In the genomic region with DNA sequence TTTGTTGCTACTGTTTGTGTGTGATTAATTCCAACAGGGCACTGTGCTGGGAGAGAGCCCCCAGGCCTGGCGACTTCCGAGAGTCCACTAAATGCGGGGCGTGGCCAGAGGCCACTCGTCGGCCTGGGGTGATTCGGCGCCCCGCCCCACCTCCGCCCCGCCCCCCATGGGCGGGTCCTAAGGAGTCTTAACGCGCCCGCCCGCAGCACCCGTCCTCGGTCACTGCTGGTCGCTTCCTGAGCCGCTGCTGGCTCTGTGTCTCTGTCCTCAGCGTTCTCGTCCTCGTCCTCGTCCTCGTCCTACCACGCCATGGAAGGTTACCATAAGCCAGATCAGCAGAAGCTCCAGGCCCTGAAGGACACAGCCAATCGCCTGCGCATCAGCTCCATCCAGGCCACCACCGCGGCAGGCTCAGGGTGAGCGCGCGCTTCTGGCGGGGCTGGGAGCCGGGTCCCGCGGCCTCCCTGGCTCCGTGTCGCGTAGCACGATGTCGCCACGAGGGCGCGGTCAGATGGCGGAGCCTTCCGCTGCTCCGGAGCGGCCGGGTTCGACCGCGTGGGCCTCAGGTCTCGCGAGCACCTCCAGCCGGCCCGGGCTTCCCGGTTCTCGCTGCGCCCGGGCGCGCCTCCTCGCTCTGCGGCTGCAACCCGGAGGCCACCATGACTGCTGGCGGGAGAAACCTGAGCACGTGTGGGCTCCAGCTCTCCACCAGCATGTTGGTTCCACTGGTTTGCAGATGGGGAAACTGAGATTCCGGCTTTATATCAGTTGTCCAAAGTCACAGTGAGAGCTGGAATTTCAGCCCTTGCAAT, we compare ENCODE assay signal across 1 mouse cellular context.
A peak's percentile ranks its signal among the peaks of the same experiment; 100 is the strongest.
TF ChIP-seq lines count a peak whose summit lies in the region.

No protein-coding gene starts in this region.

TF ChIP-seq in CH12.LX, 34 proteins besides CTCF, POLR2A, EP300 and RAD21 (continued from another document):
- TF ChIP-seq MAX (IDR thresholded peaks at IDR 0.05; ENCODE audit: low read length) (peak; percentile 86), MYC (IDR thresholded peaks at IDR 0.05; ENCODE audit: low read depth, low read length) (peak; percentile 54; the same call in 1 of the 2 replicates), TCF12 (IDR thresholded peaks at IDR 0.05; ENCODE audit: low read depth, low read length) (peak; percentile 84), RCOR1 (conservative IDR thresholded peaks at IDR 0.05; ENCODE audit: low read depth, low read length) (no peak), KAT2A (IDR thresholded peaks at IDR 0.05; ENCODE audit: insufficient replicate concordance, low read length) (no peak), JUN (IDR thresholded peaks at IDR 0.05; ENCODE audit: insufficient read depth, low read depth, low read length) (no peak), IRF4 (IDR thresholded peaks at IDR 0.05; ENCODE audit: low read depth, low read length) (peak; percentile 12; the same call in 1 of the 2 replicates), SIN3A (IDR thresholded peaks at IDR 0.05; ENCODE audit: low read length) (peak; percentile 57), JUND (conservative IDR thresholded peaks at IDR 0.05; ENCODE audit: low read depth, low read length) (no peak), GABPA (IDR thresholded peaks at IDR 0.05; ENCODE audit: insufficient replicate concordance, low read depth, low read length) (no peak), USF1 (IDR thresholded peaks at IDR 0.05; ENCODE audit: low read depth, low read length) (no peak), ELF1 (IDR thresholded peaks at IDR 0.05; ENCODE audit: low read depth, low read length) (peak; percentile 64), POLR2AphosphoS2 (IDR thresholded peaks at IDR 0.05; ENCODE audit: low read depth, low read length) (peak; percentile 88; the same call in 1 of the 2 replicates), MAFK (IDR thresholded peaks at IDR 0.05; ENCODE audit: insufficient replicate concordance, low read length) (no peak), CHD1 (IDR thresholded peaks at IDR 0.05; ENCODE audit: low read depth, low read length) (no peak), MAZ (IDR thresholded peaks at IDR 0.05; ENCODE audit: low read depth, low read length) (no peak; the same call in 1 of the 2 replicates), ZNF384 (IDR thresholded peaks at IDR 0.05; ENCODE audit: low read depth, low read length) (no peak), PAX5 (IDR thresholded peaks at IDR 0.05; ENCODE audit: low read length) (no peak), TBP (conservative IDR thresholded peaks at IDR 0.05; ENCODE audit: low read depth, low read length) (peak; percentile 84), BHLHE40 (IDR thresholded peaks at IDR 0.05; ENCODE audit: low read depth, low read length) (peak; percentile 47; the same call in 1 of the 2 replicates)
